Mouse (Mus musculus): ENCODE measurements around the gene Trank1.

The Trank1 gene

DNA sequence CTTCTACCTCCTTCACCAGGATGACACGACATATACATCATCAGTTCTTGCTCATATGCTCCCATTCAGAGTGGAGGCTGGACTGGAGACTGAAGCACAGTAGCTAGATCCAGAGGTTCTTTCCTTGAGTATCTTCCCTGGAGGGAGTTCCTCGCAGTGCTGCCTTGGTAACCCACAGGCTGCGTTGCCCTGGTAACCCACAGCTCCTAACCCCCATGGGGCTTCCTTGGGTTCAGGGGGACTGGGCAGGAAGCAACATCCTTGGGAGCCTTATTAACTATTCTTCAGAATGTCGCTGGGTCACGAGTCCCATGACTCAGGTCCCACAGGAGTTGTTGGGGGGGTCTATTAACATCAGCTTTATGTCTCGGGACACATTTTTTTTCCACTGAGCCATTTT, 113.6 kb downstream of the Trank1 start:
- DNase-seq (ENCODE audit: inconsistent ontology term), result no peak

DNA sequence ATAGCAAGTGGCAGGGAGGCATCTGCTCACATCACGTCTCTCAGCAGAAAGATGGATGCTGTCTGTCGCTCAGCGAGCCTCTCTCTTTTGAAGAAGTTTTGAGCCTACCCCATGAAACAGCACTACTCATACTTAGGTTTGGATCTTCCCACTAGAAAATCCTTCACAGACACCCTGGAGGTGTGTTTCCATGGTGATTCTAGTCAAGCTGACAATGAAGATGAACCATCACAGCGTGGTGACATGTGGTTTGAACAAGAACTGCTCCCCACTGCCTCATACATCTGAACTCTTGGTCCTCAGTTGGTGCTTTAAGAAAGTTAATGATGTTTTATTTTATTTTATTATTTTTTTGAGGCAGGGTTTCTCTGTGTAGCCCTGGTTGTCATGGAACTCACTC, 114.4 kb downstream of the Trank1 start:
- no peak for DNase-seq (ENCODE audit: inconsistent ontology term)

DNA sequence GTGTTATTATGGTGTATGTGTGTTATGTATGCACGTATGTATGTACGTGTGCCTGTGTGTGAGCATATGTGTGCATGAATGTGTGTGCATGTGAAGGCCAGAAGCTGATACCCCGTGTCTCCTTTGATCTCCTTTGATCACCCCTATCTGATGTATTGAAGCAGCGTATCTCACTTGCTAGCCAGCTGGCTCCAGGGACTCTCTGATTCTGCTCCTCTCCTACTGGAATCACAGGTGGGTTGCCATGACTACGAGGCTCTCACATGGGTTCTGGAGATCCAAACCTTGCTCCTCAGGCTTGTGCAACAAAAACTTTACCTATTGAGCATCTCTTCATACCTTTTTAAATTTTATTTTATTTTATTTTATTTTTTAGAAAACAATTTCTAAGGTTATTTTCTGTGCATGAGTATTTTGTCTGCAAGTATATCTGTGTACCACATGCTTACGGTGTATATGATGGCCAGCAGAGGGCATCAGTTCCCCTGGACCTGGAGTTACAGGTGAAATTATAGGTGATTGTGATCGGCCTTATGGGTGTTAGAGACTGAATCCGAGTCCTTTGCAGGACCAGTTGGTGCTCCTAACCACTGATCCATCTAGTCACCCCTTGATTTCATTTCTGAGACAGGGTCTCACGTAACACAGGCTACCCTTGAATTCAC, 116.5 kb downstream of the Trank1 start:
- no peak for DNase-seq (ENCODE audit: inconsistent ontology term)

DNA sequence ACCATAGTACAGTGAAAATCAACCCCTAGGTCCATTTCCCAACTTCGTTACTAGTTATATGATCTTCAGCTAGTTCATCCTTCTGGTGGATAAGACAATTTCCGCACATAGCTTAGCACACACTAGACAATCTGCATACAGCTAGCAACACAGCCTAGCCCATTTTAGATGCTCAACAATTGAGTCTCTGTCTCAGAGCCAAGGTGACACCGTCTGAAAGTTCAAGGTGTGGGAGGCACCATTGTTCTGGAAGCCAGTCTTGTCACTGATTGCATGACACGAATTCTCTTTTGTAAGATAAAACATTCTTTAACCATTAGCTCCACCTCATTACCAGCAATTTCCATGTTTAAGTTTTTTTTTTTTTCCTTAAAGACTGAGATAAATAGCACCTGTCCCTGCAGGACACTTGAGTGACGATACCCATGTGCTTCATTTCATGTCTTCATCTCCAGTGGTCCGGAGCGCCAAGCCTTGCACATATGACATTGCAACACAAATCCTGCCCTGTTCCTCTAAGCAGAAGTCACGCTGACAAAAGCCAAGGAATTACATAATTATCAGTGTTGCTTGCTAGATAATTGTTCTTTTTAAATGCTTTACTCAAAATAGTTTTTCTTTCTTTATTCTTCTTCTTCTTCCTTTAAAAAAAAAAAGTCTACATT, 117.3 kb downstream of the Trank1 start:
- DNase-seq (ENCODE audit: inconsistent ontology term), result peak; percentile 78

DNA sequence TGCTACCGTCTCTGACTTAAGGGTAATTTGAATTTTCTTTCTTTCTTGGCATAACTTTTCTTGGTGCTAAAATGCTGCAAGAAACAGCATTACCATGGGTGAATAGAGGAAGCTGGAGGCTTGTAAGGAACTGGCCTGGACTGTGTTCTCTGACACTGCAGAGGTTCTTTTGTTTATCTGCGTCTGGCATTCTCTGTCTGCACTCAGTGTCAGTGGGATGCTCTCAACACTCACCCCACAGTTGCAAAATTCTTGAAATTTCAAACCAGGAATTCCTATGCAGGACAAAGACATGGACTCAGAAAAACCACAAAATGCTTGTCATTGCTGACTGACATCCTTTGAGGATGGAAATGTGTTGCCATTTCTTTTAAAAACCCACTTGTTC, 117.8 kb downstream of the Trank1 start:
- DNase-seq (ENCODE audit: inconsistent ontology term), result peak; percentile 94

- no peak for DNase-seq (ENCODE audit: inconsistent ontology term)
These were observed 123.9 kb downstream of the Trank1 start for GRCm38 (mm10) chr9:111435429-111435828.

- DNase-seq (ENCODE audit: inconsistent ontology term), result peak; percentile 81
These were observed 127.6 kb downstream of the Trank1 start, which contains the start of gene Dclk3 for GRCm38 (mm10) chr9:111438904-111439835. Gene Dclk3 (plus strand): TSS chr9:111439081.

DNA sequence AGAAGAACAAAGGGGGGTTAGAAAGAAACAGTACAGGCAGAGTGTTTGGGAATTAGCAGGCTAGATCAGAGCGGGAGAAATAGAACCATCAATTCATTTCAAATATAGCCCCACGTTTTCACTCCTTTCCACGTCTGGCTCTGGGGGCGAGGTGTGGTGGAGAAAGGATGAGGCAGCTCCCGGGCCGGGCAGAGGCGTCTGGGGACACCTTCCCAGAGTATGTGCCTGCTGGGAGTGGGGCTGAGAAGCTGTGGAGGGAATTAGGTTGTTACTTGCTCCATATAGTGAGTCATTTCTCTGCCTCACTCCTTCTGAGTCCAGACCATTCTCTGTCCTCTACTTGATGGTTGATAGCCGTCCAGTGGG, 128.3 kb downstream of the Trank1 start:
- peak; percentile 19 for DNase-seq (ENCODE audit: inconsistent ontology term)

DNA sequence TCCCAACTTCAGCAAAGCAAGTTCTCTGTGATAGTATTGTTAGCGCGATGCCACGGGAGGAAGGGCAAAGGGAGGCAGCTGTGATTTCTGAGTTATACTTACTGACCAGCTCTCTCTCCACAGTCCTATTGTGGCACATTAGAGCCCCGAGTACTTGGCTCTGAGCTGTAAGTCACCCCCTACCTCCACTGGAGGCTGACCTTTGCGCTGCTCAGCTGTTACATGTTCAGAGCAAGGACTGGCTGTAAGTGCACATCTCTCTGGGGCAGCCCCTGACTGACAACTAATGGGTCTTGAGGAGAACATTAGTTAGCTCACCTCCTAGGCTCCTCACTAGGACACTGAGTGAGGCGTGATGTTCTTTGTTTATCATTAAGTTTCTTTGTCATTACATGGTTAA, 128.9 kb downstream of the Trank1 start:
- DNase-seq (ENCODE audit: inconsistent ontology term), result no peak

DNA sequence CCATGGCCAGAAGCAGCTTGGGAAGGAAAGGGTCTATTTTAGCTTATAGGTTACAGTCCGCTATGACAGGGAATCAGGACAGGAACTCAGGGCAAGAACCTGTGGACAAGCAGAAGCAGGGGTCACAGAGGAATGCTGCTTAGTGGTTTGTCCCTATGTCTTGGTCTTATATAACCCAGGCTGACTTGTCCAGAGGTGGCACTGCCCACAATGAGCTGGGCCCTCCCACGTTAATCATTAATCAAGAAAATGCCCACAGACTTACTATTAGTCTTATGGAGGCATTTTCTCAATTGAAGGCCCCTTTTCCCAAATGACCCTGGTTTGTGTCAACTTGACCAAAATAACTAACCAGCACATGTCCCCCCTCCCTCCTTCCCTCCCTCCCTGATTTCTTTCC, 129.6 kb downstream of the Trank1 start:
- no peak for DNase-seq (ENCODE audit: inconsistent ontology term)
